Mouse (Mus musculus): ENCODE data around the gene Nudt1.

GRCm38 (mm10) chr5:140368926-140369325 is 47.5 kb downstream of the Nudt1 start:
- TF ChIP-seq CTCF (conservative IDR thresholded peaks at IDR 0.05; ENCODE audit: insufficient read depth, insufficient read length, low read depth, low read length) (no peak), POLR2A (IDR thresholded peaks at IDR 0.05; ENCODE audit: low read depth, low read length) (no peak)
